Mouse (Mus musculus) lung, adult 18-20 months (tissue): Measurements from ENCODE around the gene Dnajc6.

Experiments used
- DNase-seq, 2 experiments: peaks; one replicate each; pipeline ENCODE4 v3.0.0; 2022; ENCODE audit warnings: mixed read lengths in 2 of 2

The Dnajc6 gene

DNA sequence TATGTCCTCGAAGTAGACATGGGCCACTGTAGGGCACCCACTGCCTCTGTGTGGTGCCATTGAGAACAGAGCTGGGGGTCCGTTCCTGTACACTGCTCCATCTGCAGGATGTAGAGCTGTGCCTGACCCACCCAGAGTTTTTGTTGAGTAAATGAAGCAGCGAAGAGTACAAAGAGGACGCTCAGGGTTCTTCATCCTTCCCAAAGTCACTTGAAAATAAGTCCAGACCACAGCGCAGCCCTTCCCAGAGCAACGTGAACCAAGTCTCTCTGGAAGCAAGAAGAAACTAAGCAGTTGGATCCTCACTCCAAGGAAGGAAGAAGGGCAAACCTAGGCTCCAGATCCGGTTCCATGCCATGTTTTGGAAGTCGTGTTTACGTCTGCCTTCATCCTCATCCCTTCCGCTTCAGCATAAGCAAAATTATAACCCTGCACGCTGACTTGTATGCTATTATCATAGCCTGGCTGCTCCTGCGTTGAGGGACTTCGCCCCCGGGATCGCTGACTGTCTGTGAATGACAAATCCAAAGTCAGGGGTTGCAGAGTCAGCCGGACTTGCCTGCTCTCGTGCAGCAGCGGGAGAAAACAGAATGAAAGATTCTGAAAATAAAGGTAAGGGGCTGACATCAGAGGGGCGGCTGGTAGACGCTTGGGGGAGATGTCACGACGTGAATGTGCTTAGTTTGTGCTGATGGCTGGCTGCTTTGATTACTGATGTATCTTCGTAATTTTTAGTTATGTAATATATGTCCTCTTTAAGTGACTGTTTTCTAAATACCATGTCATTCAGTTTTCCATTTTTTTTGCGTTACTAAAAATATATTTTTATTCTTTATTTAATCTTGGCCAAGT is 11.3 kb downstream of the Dnajc6 start:
- peak in 1 of 2 experiments; percentile 14 for DNase-seq

DNA sequence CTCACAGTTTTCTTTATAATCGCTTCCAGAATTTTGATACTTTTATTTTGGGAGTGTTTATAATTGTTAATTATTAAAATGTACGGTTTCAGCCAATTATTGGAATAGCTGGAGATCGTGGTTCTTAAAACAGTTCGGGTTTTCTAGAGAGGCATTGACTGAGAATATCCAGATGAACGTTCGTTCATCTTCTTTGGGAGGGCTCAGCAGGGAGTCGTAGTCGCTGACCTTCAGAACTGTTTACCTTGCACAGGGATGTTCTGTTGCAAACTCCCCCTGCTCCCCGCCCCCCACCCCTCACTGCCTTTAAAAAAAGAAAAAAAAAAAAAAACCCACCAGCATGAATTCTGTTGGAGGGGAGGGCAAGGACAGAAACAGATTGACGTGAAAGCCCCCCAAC is 12.0 kb downstream of the Dnajc6 start:
- DNase-seq: no peak

- DNase-seq: peak in 1 of 2 experiments; percentile 12
Measured at GRCm38 (mm10) chr4:101508851-101509577, 12.6 kb downstream of the Dnajc6 start.

GRCm38 (mm10) chr4:101510111-101510903 is 13.9 kb downstream of the Dnajc6 start:
- DNase-seq: no peak

DNA sequence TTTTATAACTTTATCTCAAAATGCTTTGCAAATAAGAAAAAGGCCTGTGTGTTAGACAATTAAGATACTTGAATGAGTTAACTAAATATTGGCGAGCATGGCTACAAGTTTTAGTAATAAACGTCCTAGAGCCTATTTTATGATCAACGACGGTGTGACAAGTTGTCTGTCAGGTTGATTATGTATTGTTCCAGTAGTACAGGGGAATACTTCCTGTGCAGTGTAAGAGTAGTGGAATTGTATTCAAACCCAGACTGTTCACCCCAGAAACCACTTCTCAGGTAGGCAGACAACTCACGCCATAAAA is 14.4 kb downstream of the Dnajc6 start:
- DNase-seq: no peak

DNA sequence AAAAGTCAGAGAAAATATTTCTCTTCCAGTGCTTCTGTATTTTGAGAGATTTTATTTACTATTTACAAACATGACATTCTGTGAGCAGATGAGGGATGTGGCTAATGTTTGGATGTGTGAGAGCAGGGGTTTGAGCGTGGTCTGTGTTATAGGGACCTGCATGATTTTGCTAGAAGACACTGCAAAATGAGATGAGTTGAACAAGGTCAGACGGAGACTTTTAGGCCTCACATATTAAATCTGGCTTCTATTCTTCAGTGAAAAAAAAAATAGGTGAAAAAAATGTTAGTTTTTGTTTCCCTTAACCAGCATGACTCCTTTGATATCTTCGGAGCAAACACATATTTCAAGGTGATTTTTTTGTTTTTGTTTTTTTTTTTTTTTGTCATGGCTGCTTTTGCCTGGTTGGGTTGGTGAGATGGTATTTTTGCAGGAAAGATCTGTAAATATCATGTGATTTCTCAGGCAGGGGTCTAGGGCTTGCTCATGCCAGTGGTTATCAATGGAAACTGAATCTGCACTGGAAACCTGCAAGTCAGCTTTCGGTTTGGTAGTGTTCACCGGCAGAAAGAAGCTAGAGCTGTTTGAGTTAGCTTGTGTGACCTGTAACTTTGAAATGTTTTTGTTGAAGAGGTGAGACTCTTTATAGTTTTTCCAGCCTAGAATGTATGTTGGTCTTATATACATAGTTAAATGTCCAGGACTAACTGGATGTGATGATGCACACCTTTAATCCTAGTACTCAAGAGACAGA is 15.5 kb downstream of the Dnajc6 start:
- DNase-seq: no peak

DNA sequence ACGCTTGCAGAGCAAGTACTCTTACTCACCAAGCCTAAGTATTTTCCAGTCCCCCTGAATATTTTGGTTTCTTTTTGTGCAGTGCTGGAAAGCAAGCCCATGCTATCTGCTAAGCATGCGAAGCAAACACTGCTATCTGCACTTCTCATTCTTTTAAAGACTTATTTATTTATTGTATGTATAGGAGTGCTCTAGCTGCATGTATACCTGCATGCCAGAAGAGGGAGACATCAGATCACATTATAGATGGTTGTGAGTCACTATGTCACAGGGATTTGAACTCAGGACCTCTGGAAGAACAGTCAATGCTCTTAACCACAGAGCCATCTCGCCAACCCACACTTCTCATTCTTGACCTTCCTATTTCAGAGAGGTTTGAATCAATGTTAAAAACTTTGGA is 16.8 kb downstream of the Dnajc6 start:
- no peak for DNase-seq

GRCm38 (mm10) chr4:101515853-101516252 is 19.4 kb downstream of the Dnajc6 start:
- no peak for DNase-seq

GRCm38 (mm10) chr4:101516434-101517168 is 20.2 kb downstream of the Dnajc6 start:
- DNase-seq: no peak

DNA sequence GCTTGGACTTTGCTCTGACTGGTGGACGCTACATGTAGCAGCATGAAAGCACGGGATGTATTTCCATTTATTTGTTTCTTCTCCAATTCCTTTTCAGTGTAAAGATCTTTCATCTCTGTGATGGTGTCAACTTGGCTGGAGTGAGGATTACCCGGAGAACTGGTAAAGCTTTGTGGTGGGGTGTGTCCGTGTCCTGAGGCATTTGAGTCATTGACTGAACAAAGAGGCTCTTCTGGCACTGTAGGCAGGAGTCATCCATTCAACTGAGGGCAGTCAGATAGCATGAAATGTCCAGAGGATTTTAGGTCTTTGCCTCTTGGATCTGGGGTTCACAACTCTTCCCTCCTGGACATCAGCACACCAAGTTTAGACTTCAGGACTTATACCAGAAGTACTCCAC is 35.5 kb downstream of the Dnajc6 start:
- DNase-seq: no peak

GRCm38 (mm10) chr4:101540516-101540915 is 44.1 kb downstream of the Dnajc6 start:
- no peak for DNase-seq

DNA sequence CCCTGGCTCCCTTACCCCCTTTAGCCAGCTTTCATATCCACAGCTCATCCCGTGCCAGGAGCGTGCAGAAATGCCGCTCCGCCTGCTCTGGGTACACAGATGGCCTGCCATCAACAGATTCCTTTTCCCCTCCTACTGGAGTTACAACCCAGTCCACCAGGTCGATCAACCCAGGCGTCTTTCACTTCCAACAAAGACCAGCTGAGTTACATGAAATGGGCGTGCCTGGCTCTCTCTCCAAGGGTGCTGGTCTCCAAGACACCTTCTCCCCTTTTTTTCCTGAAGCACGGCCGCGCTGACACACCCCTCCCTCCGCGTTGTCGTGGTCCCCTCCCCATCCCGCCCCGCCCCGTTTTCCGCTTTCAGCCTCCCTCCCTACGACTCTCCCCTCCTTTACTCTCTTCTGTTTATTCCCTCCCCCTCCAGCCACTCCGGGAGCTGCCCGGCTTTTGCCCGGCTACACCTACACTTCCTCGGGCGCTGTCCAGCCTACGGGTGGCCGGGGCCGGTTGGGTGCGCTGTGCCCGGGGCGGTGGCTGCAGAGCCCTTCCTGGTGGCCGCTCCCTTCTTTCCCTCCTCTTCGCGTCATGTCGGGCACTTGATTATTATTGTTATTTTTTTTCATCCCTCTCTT is 53.6 kb downstream of the Dnajc6 start:
- peak; percentile 4 to 19 for DNase-seq

DNA sequence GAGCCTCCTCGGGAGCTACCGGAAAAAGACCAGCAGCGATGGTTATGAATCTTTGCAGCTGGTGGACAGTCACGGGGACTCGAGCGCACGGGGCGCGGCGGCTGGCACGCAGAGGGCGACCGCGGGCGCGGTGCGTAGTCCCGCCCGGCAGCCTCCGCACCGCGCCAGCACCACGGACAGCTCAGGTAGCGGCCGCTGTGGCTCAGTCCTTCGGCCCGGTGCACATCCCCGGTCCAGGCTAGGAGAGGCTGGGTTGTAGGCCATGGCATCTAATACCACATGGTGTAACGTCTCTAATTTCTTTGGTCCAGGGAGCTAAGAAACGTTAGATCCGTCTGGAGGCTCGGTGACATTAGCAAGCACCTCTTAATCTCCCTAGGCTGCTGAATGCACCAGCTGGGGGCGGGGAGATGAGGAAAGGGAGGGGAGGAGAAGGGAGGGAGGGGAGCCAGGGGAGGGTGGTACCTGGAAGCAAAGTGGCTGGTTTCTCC is 54.3 kb downstream of the Dnajc6 start:
- DNase-seq: peak; percentile 3 to 5

DNA sequence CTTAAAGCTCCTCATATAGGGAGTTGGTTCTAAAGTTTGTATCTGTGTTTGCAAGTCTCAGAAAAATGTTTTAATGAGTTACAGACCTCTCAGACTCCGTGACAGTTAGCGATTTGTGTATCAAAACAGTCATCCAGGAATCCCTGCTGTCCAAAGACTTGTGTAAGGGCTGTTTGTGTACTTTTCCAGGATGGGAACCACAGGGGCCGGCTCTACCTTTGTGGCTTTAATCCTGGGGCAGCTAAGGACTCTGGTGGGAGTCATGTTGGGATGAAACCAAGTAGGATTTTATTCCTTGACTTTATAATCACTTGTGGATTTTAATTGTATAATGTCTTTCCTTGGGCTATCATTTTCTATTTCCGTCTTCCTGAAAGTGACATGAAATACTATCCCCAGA is 55.0 kb downstream of the Dnajc6 start:
- DNase-seq: no peak

GRCm38 (mm10) chr4:101552372-101552771 is 55.9 kb downstream of the Dnajc6 start:
- peak in 1 of 2 experiments; percentile 1 for DNase-seq

DNA sequence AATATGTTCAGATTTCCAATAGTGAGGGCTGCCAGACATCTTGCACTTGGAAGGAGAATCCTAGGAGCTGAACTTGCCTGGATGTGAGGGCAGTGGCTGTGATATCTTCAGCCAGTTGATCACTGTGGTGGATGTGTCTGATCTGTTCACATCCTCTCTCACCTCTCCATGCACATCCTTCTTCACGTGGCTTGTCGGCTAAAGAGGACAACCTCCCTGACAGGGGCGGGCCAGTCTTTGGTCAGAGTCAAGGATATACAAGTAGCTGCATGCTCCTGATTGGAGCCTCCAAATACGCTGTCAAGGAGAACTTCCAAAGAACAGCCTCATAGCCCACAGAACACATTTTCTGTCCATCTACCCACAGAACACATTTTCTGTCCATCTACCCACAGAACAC is 58.6 kb downstream of the Dnajc6 start:
- DNase-seq: no peak

- DNase-seq: no peak
Measured at GRCm38 (mm10) chr4:101560137-101560536, 63.7 kb downstream of the Dnajc6 start.

- no peak for DNase-seq
Measured at GRCm38 (mm10) chr4:101562836-101563235, 66.4 kb downstream of the Dnajc6 start.

DNA sequence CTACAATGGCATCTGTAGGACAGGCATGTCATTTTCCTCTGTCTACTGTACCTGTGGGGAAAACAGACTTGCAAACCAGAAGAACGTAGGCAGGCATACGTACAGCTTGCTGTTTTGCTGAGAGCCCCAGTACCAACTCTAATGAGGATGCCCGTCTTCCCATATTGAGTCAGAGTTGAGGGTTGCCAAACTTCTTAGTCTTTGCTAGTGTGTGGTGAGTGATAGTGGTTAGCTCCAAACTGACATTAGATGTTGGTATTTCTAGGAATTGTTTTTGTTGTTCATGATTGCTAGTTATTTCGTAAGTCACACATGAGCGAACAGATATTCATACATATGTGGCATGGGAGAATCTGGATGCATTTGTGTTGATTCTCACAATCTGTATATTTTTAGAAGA is 67.2 kb downstream of the Dnajc6 start:
- DNase-seq: no peak

DNA sequence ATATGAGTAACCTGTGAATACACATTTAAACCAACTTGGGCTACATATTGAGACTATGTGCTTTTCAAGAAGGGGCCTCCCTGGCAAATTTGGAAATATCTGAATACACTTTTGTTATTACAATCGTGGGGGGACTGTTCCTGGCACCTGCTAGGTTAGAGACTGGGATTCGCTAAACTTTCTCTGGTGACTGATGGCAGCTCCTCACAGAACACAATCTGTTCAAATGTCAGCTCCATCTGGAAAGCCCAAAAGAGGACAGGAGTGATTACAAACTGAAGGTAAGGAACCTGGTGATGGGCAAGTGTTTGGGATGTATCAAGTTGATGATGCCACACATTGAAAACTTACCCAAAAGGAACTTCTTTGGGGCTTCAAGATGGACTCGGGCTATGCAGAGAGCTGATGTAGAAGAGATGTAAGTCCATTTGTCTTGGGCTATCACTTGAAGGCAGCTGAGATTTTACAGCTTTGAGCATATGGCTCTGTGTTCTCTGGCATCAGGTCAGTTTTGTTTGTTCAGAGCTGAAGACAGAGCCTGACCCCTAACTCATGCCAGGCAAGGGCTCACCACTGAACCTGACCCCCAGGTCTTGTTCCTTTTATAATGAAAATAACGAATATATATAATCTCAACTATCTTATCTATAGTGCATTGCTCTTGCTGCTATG is 68.4 kb downstream of the Dnajc6 start:
- no peak for DNase-seq

GRCm38 (mm10) chr4:101569076-101569475 is 72.6 kb downstream of the Dnajc6 start:
- DNase-seq: no peak
